Mouse (Mus musculus): Measurements from ENCODE around the gene Lcp2. TPM values are rescaled to one million over a fixed set of nuclear protein-coding genes. Genes with fewer than 3 reads are reported as not detected.
A peak's percentile ranks its signal among the peaks of the same experiment; 100 is the strongest.

Gene Lcp2
- polyA plus RNA-seq, 1 experiment = 1.2 TPM

DNA sequence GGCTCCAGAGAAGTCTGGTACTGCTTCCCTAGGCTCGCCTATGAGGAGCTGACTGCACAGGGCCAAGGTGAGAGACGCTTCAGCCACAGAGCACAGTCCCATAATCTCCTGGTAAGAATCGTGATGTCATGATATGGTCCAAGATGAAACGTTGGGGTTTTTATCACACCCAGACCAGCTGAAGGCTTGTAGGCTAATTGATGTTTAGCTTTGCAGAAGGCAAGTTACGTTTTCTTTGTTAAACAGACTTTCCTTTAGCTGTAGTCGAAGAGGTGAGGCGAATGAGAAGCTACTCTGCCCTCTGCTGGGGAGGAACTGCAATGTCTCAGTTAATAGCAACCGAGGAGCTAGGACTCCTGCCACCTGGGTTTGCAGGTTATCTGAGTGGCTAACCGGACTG is 38.0 kb upstream of the Lcp2 start:
- peak; percentile 65; the same call in 1 of the 2 replicates for TF ChIP-seq CTCF (IDR thresholded peaks at IDR 0.05; ENCODE audit: borderline replicate concordance, insufficient read depth, low read depth, low read length)
- TF ChIP-seq POLR2A (IDR thresholded peaks at IDR 0.05; ENCODE audit: borderline replicate concordance, insufficient read depth, low read length) = no peak
- Histone ChIP-seq H3K27ac (ENCODE audit: insufficient read depth, low read length) (no peak overlapping the region), H3K4me1 (ENCODE audit: control insufficient read depth, insufficient read depth, low read length) (no peaks in the 10 kb centered on the region), H3K27me3 (ENCODE audit: control insufficient read depth, insufficient read depth, low read length) (no peaks in the 10 kb centered on the region), H3K4me3 (replicated peaks; ENCODE audit: insufficient read depth, low read depth, low read length) (no peak overlapping the region)
- peak; percentile 19 to 22 for DNase-seq
- WGBS = 40% methylated on average over 9 of the region's 9 CpGs

DNA sequence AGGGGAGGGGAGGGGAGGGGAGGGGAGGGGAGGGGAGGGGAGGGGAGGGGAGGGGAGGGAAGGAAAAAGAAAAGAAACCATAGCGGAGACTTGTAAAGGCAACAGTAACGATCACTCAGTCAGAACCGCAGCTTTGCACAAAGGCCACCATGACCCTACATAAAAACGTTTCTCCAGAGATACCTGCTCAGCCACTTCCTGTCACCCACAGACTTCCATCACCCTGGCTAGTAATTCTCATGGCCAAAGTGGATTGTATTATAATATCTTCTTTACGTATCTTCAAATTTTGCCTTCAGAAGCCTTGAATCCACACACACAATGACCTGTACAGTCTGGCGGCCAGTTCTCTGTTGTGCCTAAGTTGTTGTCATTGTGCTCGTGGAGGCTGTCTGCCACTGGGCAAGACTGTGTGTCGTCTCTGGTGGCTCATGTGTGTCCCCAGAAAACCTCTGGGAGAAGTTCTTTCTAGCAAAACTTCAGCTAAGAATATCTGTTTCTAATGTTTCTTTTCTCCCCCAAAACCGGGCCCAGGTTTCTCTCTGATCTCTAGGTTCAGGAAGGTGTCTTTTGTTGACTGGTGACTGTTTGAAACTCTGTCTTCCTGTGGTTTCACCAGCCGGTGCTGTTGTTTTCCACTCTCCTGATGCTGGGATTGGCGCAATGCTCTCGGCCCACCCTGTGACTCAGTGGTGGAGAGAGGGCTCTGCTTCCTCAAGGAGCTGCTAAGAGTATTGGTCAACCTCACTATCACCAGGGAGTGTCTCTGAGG is 37.2 kb upstream of the Lcp2 start:
- H3K4me1 ChIP-seq (ENCODE audit: control insufficient read depth, insufficient read depth, low read length) = no peaks in the 10 kb centered on the region
- TF ChIP-seq POLR2A (IDR thresholded peaks at IDR 0.05; ENCODE audit: borderline replicate concordance, insufficient read depth, low read length) (no peak), CTCF (IDR thresholded peaks at IDR 0.05; ENCODE audit: borderline replicate concordance, insufficient read depth, low read depth, low read length) (no peak)
- WGBS = 82% methylated on average over 12 of the region's 12 CpGs
- no peak overlapping the region for H3K4me3 ChIP-seq (replicated peaks; ENCODE audit: insufficient read depth, low read depth, low read length)
- no peaks in the 10 kb centered on the region for H3K27me3 ChIP-seq (ENCODE audit: control insufficient read depth, insufficient read depth, low read length)
- no peak overlapping the region for H3K27ac ChIP-seq (ENCODE audit: insufficient read depth, low read length)
- no peak for DNase-seq

DNA sequence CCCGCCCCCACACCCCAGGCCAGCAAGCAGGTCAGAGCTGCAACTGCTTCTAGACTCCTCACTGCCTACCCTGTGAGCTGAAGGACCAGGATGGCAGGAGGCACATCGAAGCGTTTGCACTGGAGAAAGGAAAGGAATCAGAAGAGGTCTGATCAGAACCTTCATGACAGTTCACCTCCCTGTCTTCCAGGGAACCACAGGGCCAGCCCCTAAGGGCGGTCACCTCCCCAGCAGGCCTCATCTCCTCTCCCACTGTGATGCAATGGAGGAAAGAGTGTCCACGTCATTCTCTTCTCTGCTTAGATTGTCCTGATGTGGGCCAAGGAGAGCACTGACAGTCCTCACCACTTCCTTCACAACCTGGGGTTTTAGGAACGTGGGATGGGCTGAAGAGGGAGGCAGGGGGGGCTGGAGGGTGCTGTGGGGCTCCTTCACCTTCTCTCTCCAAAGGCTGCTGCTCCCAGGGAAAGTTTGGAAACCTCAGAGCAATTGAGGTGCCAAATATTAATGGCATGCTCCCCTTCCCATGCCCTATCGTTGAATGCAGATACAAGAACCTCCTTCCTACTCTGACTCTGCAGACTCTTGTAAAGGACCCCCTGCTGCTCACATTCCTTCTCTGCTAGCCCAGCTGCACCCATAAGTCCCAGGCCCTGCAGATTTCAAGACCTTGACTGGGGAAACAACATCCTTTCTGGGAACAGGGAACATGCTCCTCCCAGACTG is 36.4 kb upstream of the Lcp2 start:
- no peaks in the 10 kb centered on the region for H3K4me1 ChIP-seq (ENCODE audit: control insufficient read depth, insufficient read depth, low read length)

DNA sequence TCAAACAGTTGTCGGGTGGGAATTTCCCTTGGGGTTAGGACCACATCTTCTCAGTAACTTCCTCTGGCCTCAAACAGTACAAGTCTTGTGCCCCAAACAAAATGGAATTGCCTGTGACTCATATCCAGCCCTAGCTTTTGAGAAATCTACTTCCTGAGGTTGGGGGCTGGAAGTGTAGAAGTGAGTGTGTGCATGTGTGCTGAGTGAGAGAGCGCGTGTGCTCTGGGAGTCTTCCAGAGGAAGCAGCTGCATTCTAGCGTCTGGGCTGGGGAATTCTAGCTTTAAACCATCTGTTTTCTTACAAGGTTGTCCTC is 35.9 kb upstream of the Lcp2 start:
- TF ChIP-seq POLR2A (IDR thresholded peaks at IDR 0.05; ENCODE audit: borderline replicate concordance, insufficient read depth, low read length) (no peak), CTCF (IDR thresholded peaks at IDR 0.05; ENCODE audit: borderline replicate concordance, insufficient read depth, low read depth, low read length) (no peak)
- no peak for DNase-seq
- H3K4me1 ChIP-seq (ENCODE audit: control insufficient read depth, insufficient read depth, low read length) = no peaks in the 10 kb centered on the region
- H3K27me3 ChIP-seq (ENCODE audit: control insufficient read depth, insufficient read depth, low read length) = no peaks in the 10 kb centered on the region
- no peak overlapping the region for H3K27ac ChIP-seq (ENCODE audit: insufficient read depth, low read length)
- 54% methylated on average over 4 of the region's 4 CpGs for WGBS
- no peak overlapping the region for H3K4me3 ChIP-seq (replicated peaks; ENCODE audit: insufficient read depth, low read depth, low read length)

More for the DNA sequence above, 36.4 kb upstream of the Lcp2 start:
- Histone ChIP-seq H3K27ac (ENCODE audit: insufficient read depth, low read length) (no peak overlapping the region), H3K4me3 (replicated peaks; ENCODE audit: insufficient read depth, low read depth, low read length) (no peak overlapping the region), H3K27me3 (ENCODE audit: control insufficient read depth, insufficient read depth, low read length) (no peaks in the 10 kb centered on the region)
- no peak for DNase-seq
- TF ChIP-seq POLR2A (IDR thresholded peaks at IDR 0.05; ENCODE audit: borderline replicate concordance, insufficient read depth, low read length) = no peak
- no peak for TF ChIP-seq CTCF (IDR thresholded peaks at IDR 0.05; ENCODE audit: borderline replicate concordance, insufficient read depth, low read depth, low read length)
- 74% methylated on average over 7 of the region's 7 CpGs for WGBS

DNA sequence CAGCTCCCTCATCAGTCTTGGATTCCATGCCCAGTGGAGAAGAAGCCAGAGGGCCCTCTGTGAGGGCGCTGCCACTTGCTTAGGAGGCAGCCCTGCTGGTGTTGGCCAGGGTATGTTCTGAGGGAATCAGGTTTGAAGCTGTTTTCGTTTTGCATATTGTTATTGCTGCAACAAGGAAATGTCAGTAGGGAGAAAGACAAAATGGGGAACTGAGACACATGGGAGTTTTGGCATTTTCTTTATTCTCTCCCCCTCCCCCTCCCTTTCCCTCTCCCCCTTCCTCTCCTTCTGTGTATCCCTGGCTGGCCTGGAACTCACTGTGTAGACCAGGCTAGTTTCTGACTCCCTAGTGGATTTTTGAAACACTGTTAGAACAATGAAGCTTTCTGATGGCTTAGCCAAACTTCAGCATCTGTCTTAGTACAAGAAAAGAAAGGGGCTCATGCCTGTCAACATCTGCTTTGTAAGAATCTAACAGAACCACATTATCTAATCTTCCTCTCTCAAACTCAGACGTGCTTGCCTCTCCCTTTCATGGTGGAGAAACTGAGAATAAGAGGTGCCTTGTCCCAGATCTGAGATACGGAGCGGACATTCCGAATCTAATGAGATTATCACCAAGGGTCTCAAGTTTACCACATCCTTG is 34.6 kb upstream of the Lcp2 start:
- WGBS = 82% methylated on average over 6 of the region's 6 CpGs
- Histone ChIP-seq H3K4me3 (replicated peaks; ENCODE audit: insufficient read depth, low read depth, low read length) (no peak overlapping the region), H3K4me1 (ENCODE audit: control insufficient read depth, insufficient read depth, low read length) (no peaks in the 10 kb centered on the region), H3K27me3 (ENCODE audit: control insufficient read depth, insufficient read depth, low read length) (no peaks in the 10 kb centered on the region), H3K27ac (ENCODE audit: insufficient read depth, low read length) (no peak overlapping the region)
- no peak for TF ChIP-seq POLR2A (IDR thresholded peaks at IDR 0.05; ENCODE audit: borderline replicate concordance, insufficient read depth, low read length)
- no peak for TF ChIP-seq CTCF (IDR thresholded peaks at IDR 0.05; ENCODE audit: borderline replicate concordance, insufficient read depth, low read depth, low read length)
- DNase-seq = no peak

DNA sequence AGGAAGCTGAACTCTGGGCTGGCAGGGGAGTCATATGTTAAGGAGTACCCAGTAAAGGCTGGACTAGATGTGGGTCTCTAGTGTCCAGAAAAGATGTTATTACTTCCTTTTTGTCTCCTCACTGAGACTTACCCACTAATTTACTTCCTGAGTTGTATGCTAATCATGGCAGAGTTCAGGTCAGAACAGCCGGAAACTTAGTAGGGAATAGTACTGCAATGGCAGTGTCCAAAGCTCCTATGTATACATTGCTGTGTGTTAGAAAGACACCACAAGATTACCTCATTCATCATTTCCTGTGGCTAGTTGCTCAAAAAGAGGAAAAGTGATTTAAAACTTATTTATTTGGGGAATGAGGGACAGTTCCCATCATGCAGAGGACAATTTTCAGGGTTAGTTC is 21.6 kb upstream of the Lcp2 start:
- H3K27ac ChIP-seq (ENCODE audit: insufficient read depth, low read length) = no peak overlapping the region

DNA sequence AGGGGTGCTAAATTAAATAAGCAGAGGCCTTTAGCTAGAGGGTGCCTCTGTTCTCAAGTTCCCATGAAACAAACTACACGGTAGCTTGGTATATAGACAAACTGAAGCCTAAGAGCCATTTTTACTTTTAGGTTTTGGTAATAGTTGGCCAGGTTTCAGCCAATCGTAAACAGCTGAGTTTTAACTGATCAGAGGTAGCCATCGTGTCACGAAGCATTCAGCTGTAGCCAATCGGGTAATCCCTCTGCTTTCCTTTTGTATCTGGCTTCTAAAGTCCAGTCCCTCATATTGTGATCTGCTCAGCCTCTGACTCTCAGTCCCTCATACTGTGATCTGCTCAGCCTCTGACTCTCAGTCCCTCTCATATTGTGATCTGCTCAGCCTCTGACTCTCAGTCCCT is 17.1 kb upstream of the Lcp2 start:
- TF ChIP-seq CTCF (IDR thresholded peaks at IDR 0.05; ENCODE audit: borderline replicate concordance, insufficient read depth, low read depth, low read length) = no peak
- no peak for TF ChIP-seq POLR2A (IDR thresholded peaks at IDR 0.05; ENCODE audit: borderline replicate concordance, insufficient read depth, low read length)
- no peak overlapping the region for H3K27ac ChIP-seq (ENCODE audit: insufficient read depth, low read length)
- no peaks in the 10 kb centered on the region for H3K4me1 ChIP-seq (ENCODE audit: control insufficient read depth, insufficient read depth, low read length)
- no peak overlapping the region for H3K4me3 ChIP-seq (replicated peaks; ENCODE audit: insufficient read depth, low read depth, low read length)
- DNase-seq = no peak
- 52% methylated on average over 5 of the region's 5 CpGs for WGBS
- no peaks in the 10 kb centered on the region for H3K27me3 ChIP-seq (ENCODE audit: control insufficient read depth, insufficient read depth, low read length)

More for the DNA sequence above, 21.6 kb upstream of the Lcp2 start:
- no peaks in the 10 kb centered on the region for H3K27me3 ChIP-seq (ENCODE audit: control insufficient read depth, insufficient read depth, low read length)
- H3K4me1 ChIP-seq (ENCODE audit: control insufficient read depth, insufficient read depth, low read length) = no peaks in the 10 kb centered on the region
- WGBS = 93% methylated on average over 1 of the region's 1 CpGs
- DNase-seq = no peak
- TF ChIP-seq CTCF (IDR thresholded peaks at IDR 0.05; ENCODE audit: borderline replicate concordance, insufficient read depth, low read depth, low read length) (no peak), POLR2A (IDR thresholded peaks at IDR 0.05; ENCODE audit: borderline replicate concordance, insufficient read depth, low read length) (no peak)
- H3K4me3 ChIP-seq (replicated peaks; ENCODE audit: insufficient read depth, low read depth, low read length) = no peak overlapping the region

All from cerebellum, adult 2 months (tissue).